Mouse (Mus musculus): ENCODE measurements around the gene Rptn. TPM values are rescaled to one million over a fixed set of nuclear protein-coding genes. Genes with fewer than 3 reads are reported as not detected.
A peak's percentile ranks its signal among the peaks of the same experiment; 100 is the strongest.
"Not testable (repeated sequence)": the region's sequence is repeated elsewhere in the genome, so short reads cannot be mapped to it uniquely, and the experiment has no call there.

Gene Rptn
- polyA plus RNA-seq, 1 experiment from 2014 or later = not detected

DNA sequence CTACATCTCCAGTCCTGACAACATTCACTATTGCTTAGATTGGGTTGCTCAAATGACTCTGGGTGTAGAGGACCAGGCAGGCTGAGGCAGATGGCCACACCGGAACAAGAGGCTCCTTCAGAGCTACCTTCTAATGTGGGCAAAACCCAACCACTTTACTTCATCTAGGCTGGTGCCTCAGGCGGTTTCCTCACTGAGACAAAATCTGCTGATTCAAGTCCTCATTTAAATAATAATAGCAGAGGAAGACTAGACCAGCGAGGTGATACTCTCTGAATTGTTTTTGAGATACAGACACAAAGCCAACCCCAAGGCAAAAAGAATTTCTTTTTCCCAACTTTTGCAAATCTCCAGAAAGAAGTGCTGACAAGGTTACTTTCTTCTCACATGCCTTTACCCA, 38.2 kb downstream of the Rptn start:
- Histone ChIP-seq H3K9me3 (replicated peaks) (no peaks in the 10 kb centered on the region), H3K4me2 (replicated peaks) (no peak overlapping the region), H3K9ac (no peak overlapping the region), H3K36me3 (no peaks in the 10 kb centered on the region), H3K4me3 (no peak overlapping the region), H3K4me1 (no peaks in the 10 kb centered on the region), H3K27me3 (no peaks in the 10 kb centered on the region), H3K27ac (no peak overlapping the region)
- WGBS = 45% methylated on average over 3 of the region's 3 CpGs
- ATAC-seq (ENCODE audit: low FRiP score) = no peak

DNA sequence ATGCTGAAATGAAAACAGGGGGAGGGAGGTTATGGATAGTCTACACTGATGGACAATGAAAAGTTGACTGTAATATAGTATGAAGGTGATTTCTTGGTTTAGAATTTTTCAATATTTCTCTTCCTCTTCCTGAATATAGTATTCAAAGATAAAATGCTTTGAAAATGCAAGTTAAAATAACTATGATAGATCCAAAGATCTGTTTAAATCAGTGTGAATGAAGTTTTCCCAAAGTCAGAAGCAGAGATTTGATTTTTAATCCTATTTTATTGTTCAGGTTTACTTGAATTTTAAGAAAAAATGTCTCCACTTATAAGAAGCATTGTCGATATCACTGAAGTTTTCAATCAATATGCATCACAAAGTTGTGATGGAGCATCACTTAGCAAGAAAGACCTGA, 48.5 kb downstream of the Rptn start, which contains the start of gene Tchh:
TSS of gene Tchh (plus strand) at position 301 of the 400 bp plus-strand sequence.
- Histone ChIP-seq H3K9ac (no peak within 1 kb of the TSS), H3K4me1 (peaks cover 18% of the 10 kb centered on the region), H3K4me2 (replicated peaks) (peak within 1 kb of the TSS; percentile 94), H3K4me3 (0 out of 2 replicates have a peak within 1 kb of the TSS, but pooled peaks have one; percentile 54), H3K9me3 (replicated peaks) (no peaks in the 10 kb centered on the region), H3K27ac (no peak within 1 kb of the TSS), H3K27me3 (peaks cover 50% of the 10 kb centered on the region), H3K36me3 (no peaks in the 10 kb centered on the region)
- no peak for ATAC-seq (ENCODE audit: low FRiP score)
- WGBS = 89% methylated on average over 1 of the region's 1 CpGs

DNA sequence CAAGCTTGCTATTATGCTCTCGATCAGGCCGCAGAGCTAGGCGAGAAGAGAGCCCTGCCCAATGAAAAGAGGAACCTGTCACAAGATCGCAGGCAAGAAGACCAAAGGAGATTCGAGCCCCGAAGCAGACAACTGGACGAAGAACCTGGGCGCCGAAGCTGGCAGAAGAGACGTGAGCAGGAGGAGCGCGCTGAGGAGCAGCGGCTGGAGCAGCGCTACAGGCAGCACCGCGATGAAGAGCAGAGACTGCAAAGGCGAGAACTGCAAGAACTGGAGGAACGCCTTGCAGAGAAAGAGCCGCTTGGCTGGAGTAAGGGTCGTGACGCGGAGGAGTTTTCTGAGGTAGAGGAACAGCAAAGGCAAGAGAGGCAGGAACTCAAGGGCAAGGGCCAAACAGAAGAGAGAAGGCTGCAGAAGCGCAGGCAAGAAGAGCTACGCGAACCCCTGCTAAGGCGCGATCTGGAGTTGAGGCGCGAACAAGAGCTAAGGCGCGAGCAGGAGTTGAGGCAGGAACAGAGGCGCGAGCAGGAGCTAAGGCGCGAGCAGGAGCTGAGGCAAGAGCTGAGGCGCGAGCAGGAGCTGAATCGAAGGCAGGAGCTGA, 50.1 kb downstream of the Rptn start:
- Histone ChIP-seq H3K4me1 (peaks cover 24% of the 10 kb centered on the region), H3K27ac (no peak overlapping the region), H3K4me3 (peak overlapping the region; percentile 54), H3K36me3 (no peaks in the 10 kb centered on the region), H3K9ac (peak overlapping the region; percentile 20; the same call in 1 of the 2 replicates), H3K27me3 (peaks cover 59% of the 10 kb centered on the region), H3K9me3 (replicated peaks) (no peaks in the 10 kb centered on the region), H3K4me2 (replicated peaks) (peak overlapping the region; percentile 94)
- WGBS = under 1% methylated on average over 38 of the region's 38 CpGs
- no peak for ATAC-seq (ENCODE audit: low FRiP score)

DNA sequence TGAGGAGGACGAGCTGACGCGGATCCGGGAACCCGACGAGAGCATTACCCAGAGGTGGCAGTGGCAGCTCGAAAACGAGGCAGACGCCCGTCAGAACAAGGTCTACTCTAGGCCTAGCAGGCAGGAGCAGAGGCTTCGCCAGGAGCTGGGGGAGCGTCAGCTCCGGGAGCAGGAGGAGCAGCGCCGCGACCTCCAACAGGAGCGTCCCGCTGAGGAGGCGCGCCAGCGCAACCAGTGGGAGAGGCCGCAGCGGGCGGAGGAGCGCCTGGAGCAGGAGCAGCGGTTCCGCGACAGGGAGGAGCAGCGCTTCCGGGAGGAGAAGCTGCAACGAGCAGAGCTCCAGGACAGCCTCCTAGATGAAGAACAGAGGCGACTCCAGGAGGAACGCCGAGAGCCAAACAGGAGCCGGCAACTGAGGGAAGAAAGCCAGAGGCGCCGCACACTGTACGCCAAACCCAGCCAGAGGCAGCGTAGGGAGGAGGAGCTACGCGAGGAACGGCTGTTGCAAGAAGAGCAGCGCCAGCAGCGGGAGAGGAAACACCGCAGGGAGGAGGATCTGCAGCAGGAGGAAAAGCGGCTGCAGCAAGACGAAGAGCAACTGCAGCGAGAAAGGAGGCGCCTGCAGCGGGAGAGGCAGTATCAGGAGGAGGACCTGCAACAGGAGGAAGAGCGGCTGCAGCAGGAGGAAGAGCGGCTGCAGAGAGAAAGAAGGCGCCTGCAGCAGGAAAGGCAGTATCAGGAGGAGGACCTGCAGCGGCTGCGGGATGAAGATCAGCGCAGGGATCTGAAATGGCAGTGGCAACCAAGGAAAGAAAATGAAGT, 51.1 kb downstream of the Rptn start:
- ATAC-seq (ENCODE audit: low FRiP score) = peak; percentile 81
- Histone ChIP-seq H3K27ac (no peak overlapping the region), H3K4me2 (replicated peaks) (peak overlapping the region; percentile 94), H3K4me3 (peak overlapping the region; percentile 54), H3K36me3 (no peaks in the 10 kb centered on the region), H3K9ac (peak overlapping the region; percentile 42), H3K4me1 (peaks cover 24% of the 10 kb centered on the region), H3K9me3 (replicated peaks) (no peaks in the 10 kb centered on the region), H3K27me3 (peaks cover 61% of the 10 kb centered on the region)
- WGBS = under 1% methylated on average over 56 of the region's 56 CpGs

DNA sequence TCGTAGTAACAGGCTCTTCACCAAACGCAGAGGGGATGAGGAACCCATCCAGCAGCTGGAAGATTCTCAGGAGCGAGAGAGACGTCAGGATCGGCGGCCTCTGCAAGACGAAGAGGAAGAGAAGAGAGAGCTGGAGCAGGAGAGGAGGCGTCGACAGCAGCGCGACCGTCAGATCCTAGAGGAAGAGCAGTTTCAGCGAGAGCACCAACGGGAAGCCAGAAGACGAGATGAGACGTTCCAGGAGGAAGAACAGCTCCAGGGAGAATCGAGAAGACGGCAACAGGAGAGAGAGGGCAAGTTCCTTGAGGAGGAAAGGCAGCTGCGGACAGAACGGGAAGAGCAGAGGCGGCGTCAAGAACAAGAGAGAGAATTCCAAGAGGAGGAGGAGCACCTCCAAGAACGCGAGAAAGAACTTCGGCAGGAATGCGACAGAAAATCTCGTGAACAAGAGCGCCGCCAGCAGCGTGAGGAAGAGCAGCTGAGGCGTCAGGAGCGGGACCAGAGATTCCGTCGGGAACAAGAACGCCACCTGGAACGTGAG, 51.7 kb downstream of the Rptn start:
- H3K27me3 ChIP-seq = peaks cover 68% of the 10 kb centered on the region
- under 1% methylated on average over 36 of the region's 36 CpGs for WGBS
- H3K9ac ChIP-seq = peak overlapping the region; percentile 42
- no peak for ATAC-seq (ENCODE audit: low FRiP score)
- H3K27ac ChIP-seq = no peak overlapping the region
- H3K4me1 ChIP-seq = peaks cover 24% of the 10 kb centered on the region
- no peaks in the 10 kb centered on the region for H3K9me3 ChIP-seq (replicated peaks)
- H3K4me2 ChIP-seq (replicated peaks) = peak overlapping the region; percentile 94
- H3K36me3 ChIP-seq = no peaks in the 10 kb centered on the region
- peak overlapping the region; percentile 54 for H3K4me3 ChIP-seq

DNA sequence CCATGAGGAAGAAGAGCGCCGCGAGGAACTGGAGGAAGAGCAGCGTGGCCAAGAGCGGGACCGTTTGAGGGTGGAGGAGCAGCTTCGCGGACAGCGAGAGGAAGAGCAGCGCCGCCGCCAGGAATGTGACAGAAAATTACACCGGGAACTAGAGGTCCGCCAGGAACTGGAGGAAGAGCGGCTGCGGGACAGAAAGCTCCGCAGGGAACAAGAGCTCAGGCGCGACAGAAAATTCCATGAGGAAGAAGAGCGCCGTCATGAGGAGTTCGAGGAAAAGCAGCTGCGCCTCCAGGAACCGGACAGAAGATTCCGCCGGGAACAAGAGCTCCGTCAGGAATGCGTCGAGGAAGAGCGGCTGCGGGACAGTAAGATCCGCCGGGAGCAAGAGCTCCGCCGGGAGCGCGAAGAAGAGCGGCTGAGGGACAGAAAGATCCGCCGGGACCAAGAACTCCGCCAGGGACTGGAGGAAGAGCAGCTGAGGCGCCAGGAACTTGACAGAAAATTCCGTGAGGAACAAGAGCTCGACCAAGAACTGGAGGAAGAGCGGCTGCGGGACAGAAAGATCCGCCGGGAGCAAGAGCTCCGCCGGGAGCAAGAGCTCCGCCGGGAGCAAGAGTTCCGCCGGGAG, 52.7 kb downstream of the Rptn start:
- ATAC-seq (ENCODE audit: low FRiP score) = no peak
- Histone ChIP-seq H3K36me3 (no peaks in the 10 kb centered on the region), H3K27ac (no peak overlapping the region), H3K4me1 (peaks cover 24% of the 10 kb centered on the region), H3K4me3 (peak overlapping the region; percentile 54), H3K9ac (peak overlapping the region; percentile 36), H3K27me3 (peaks cover 60% of the 10 kb centered on the region), H3K9me3 (replicated peaks) (no peaks in the 10 kb centered on the region), H3K4me2 (replicated peaks) (peak overlapping the region; percentile 94)
- under 1% methylated on average over 54 of the region's 54 CpGs for WGBS

DNA sequence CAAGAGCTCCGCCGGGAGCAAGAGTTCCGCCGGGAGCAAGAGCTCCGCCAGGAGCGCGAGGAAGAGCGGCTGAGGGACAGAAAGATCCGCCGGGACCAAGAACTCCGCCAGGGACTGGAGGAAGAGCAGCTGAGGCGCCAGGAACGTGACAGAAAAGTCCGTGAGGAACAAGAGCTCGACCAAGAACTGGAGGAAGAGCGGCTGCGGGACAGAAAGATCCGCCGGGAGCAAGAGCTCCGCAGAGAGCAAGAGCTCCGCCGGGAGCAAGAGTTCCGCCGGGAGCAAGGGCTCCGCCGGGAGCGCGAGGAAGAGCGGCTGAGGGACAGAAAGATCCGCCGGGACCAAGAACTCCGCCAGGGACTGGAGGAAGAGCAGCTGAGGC, 53.2 kb downstream of the Rptn start:
- not testable (repeated sequence) for H3K36me3 ChIP-seq; ATAC-seq (ENCODE audit: low FRiP score); H3K27ac ChIP-seq; H3K9me3 ChIP-seq (replicated peaks)
- 1% methylated on average over 32 of the region's 32 CpGs for WGBS
- Histone ChIP-seq H3K4me3 (peak overlapping the region; percentile 54), H3K27me3 (peaks cover 57% of the 10 kb centered on the region), H3K9ac (peak overlapping the region; percentile 36), H3K4me2 (replicated peaks) (peak overlapping the region; percentile 94), H3K4me1 (peaks cover 24% of the 10 kb centered on the region)

DNA sequence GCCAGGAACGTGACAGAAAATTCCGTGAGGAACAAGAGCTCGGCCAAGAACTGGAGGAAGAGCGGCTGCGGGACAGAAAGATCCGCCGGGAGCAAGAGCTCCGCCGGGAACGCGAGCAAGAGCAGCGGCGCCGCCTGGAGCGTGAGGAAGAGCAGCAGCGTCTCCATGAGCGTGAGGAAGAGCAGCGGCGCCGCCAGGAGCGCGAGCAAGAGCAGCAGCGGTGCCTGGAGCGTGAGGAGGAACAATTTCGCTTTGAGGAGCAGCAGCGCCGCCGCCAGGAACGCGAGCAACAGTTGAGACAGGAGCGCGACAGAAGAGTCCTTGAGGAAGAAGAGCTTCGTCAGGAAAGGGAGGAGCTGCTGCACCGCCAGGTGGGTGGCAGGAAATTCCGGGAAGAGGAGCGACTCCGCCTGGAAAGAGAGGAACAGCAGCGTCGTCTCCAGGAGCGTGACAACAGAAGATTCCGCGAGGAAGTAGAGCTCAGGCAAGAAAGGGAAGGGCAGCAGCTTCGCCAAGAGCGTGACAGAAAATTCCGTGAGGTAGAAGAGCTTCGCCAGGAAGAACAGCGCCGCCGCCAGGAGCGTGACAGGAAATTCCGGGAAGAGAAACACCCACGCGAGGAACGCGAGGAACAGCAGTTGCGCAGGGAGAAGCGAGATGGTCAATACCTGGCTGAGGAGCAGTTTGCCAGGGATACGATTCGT, 53.8 kb downstream of the Rptn start:
- Histone ChIP-seq H3K27ac (no peak overlapping the region), H3K27me3 (peaks cover 56% of the 10 kb centered on the region)
- ATAC-seq (ENCODE audit: low FRiP score) = peak; percentile 71

More for the DNA sequence above, 53.8 kb downstream of the Rptn start:
- Histone ChIP-seq H3K4me1 (peaks cover 24% of the 10 kb centered on the region), H3K36me3 (no peaks in the 10 kb centered on the region), H3K4me2 (replicated peaks) (peak overlapping the region; percentile 94), H3K9me3 (replicated peaks) (no peaks in the 10 kb centered on the region), H3K4me3 (peak overlapping the region; percentile 54), H3K9ac (peak overlapping the region; percentile 36; the same call in 1 of the 2 replicates)
- WGBS = under 1% methylated on average over 59 of the region's 59 CpGs

Small RNA genes within 50 kb of the gene (microRNA-seq; reads per million reads assigned to microRNA genes)
- not detected for gene Gm22752
- not detected for gene Gm44353

Other genes starting within 250 kb of the Rptn start
- gene Crnn, start 248.9 kb upstream of the Rptn start, polyA plus RNA-seq (2016; fragmentation: Nextera tagmentation; extraction: Ambion mirVana) = not detected in 2 replicates
- not detected in 2 replicates for gene Flg2, start 196.4 kb upstream of the Rptn start, polyA plus RNA-seq (2016; fragmentation: Nextera tagmentation; extraction: Ambion mirVana)
- gene Flg, start 120.2 kb upstream of the Rptn start, polyA plus RNA-seq (2016; fragmentation: Nextera tagmentation; extraction: Ambion mirVana) = 0.22 TPM in 1 of 2 replicates, not detected in the other
- gene Hrnr, start 74.0 kb upstream of the Rptn start, polyA plus RNA-seq (2016; fragmentation: Nextera tagmentation; extraction: Ambion mirVana) = not detected in 2 replicates
- gene Tchh, start 48.6 kb downstream of the Rptn start, polyA plus RNA-seq (2016; fragmentation: Nextera tagmentation; extraction: Ambion mirVana) = 1.7 and 1.8 TPM in 2 replicates
- gene Tchhl1, start 75.1 kb downstream of the Rptn start, polyA plus RNA-seq (2016; fragmentation: Nextera tagmentation; extraction: Ambion mirVana) = not detected in 2 replicates
- gene S100a11, start 126.8 kb downstream of the Rptn start, polyA plus RNA-seq (2016; fragmentation: Nextera tagmentation; extraction: Ambion mirVana) = 606 and 628 TPM in 2 replicates
- 233 and 244 TPM in 2 replicates for gene S100a10, start 161.4 kb downstream of the Rptn start, polyA plus RNA-seq (2016; fragmentation: Nextera tagmentation; extraction: Ambion mirVana)

Measured in hindbrain, embryonic 12.5 days (tissue).